14 mouse cellular contexts compared by ENCODE assay signal in genomic region chr1:151699363-151699762, GRCm38 (mm10). TPM values are rescaled to one million over a fixed set of nuclear protein-coding genes. Genes with fewer than 3 reads are reported as not detected.
A peak's percentile ranks its signal among the peaks of the same experiment; 100 is the strongest.
DNase-seq lines count a peak whose midpoint lies in the region; ATAC-seq lines count a peak whose summit lies in the region.
"Had no signal": no experiment of that assay in that cellular context is flagged by ENCODE, and none has a peak within 500 bp of the region (broad histone marks: within the 10 kb centered on the region; RNA-seq: fewer than 3 reads in every experiment).

No protein-coding gene starts in this region.

- no peak for DNase-seq in hindbrain, embryonic 14.5 days (ENCODE audit: low spot score)
- peak; percentile 41 for DNase-seq in lung, postnatal 10 days
- DNase-seq in lung, postnatal 4 days, result no peak
- peak; percentile 62 to 65 for DNase-seq in adrenal gland, postnatal 36 days
- DNase-seq in retina, embryonic 14.5 days (ENCODE audit: low spot score), result no peak
- DNase-seq in B cell, adult 2 months, result no peak
- DNase-seq: cerebellum, postnatal 14 days; layer of hippocampus, postnatal 36 days; liver; spleen, adult 18-20 months had no signal

- H3K4me1 ChIP-seq in hindbrain, embryonic 15.5 days (replicated peaks), result no peaks in the 10 kb centered on the region
- H3K4me1 ChIP-seq in hindbrain, embryonic 14.5 days (replicated peaks; ENCODE audit: control insufficient read depth, insufficient read depth, low read length), result no peaks in the 10 kb centered on the region
- H3K4me1 ChIP-seq: intestine, embryonic 15.5 days had no signal

- H3K36me3 ChIP-seq in hindbrain, embryonic 15.5 days, result no peaks in the 10 kb centered on the region
- no peaks in the 10 kb centered on the region for H3K36me3 ChIP-seq in hindbrain, embryonic 14.5 days (replicated peaks; ENCODE audit: control insufficient read depth, insufficient read depth)
- H3K36me3 ChIP-seq: embryonic facial prominence, embryonic 15.5 days; intestine, embryonic 15.5 days had no signal

- H3K27me3 ChIP-seq in hindbrain, embryonic 15.5 days, result no peaks in the 10 kb centered on the region
- no peaks in the 10 kb centered on the region for H3K27me3 ChIP-seq in hindbrain, embryonic 14.5 days (ENCODE audit: control insufficient read depth, insufficient read depth, low read length)
- H3K27me3 ChIP-seq: embryonic facial prominence, embryonic 15.5 days; intestine, embryonic 15.5 days had no signal

- WGBS in hindbrain, embryonic 15.5 days, result 81% methylated on average over 7 of the region's 7 CpGs
- 78% methylated on average over 7 of the region's 7 CpGs for WGBS in hindbrain, embryonic 14.5 days

- H3K4me3 ChIP-seq in hindbrain, embryonic 15.5 days, result no peak overlapping the region
- H3K4me3 ChIP-seq in hindbrain, embryonic 14.5 days (replicated peaks; ENCODE audit: low read length), result no peak overlapping the region
- H3K4me3 ChIP-seq: embryonic facial prominence, embryonic 15.5 days; intestine, embryonic 15.5 days had no signal

- no peaks in the 10 kb centered on the region for H3K9me3 ChIP-seq in hindbrain, embryonic 15.5 days
- H3K9me3 ChIP-seq in hindbrain, embryonic 14.5 days (ENCODE audit: control insufficient read depth, low read length), result no peaks in the 10 kb centered on the region
- H3K9me3 ChIP-seq: embryonic facial prominence, embryonic 15.5 days; intestine, embryonic 15.5 days had no signal

- H3K4me2 ChIP-seq in hindbrain, embryonic 15.5 days, result no peak overlapping the region
- no peak overlapping the region for H3K4me2 ChIP-seq in hindbrain, embryonic 14.5 days (replicated peaks)
- H3K4me2 ChIP-seq: embryonic facial prominence, embryonic 15.5 days; intestine, embryonic 15.5 days had no signal

- no peak overlapping the region for H3K9ac ChIP-seq in hindbrain, embryonic 15.5 days
- no peak overlapping the region for H3K9ac ChIP-seq in hindbrain, embryonic 14.5 days
- H3K9ac ChIP-seq: embryonic facial prominence, embryonic 15.5 days; intestine, embryonic 15.5 days had no signal

- 0 out of 2 replicates have a peak, but pooled peaks have one; percentile 40 for ATAC-seq in hindbrain, embryonic 15.5 days (ENCODE audit: low FRiP score, low read depth)
- ATAC-seq in hindbrain, embryonic 14.5 days (ENCODE audit: low FRiP score), result no peak
- ATAC-seq in megakaryocyte progenitor cell, adult 5-6 weeks (replicated peaks; ENCODE audit: poor library complexity), result 0 out of 2 replicates have a peak, but pooled peaks have one; percentile 15
- ATAC-seq: intestine, embryonic 15.5 days had no signal

- H3K27ac ChIP-seq in hindbrain, embryonic 15.5 days (replicated peaks), result no peak overlapping the region
- H3K27ac ChIP-seq in hindbrain, embryonic 14.5 days, result no peak overlapping the region
- H3K27ac ChIP-seq: embryonic facial prominence, embryonic 15.5 days; intestine, embryonic 15.5 days had no signal

RNA-seq across cellular contexts. Expression of gene Edem3, which starts 55.8 kb away (rescaled TPM):
- 18.1 and 19.7 TPM in 2 replicates for polyA plus RNA-seq in hindbrain, embryonic 15.5 days (2015; fragmentation: Nextera tagmentation; extraction: Ambion mirVana)
- polyA plus RNA-seq in hindbrain, embryonic 14.5 days (2014; fragmentation: Nextera tagmentation; extraction: Ambion mirVana), result 28.3 and 34.6 TPM in 2 replicates
- 100 to 1,000 TPM; 120 to 146 TPM for total RNA-seq in adrenal gland, postnatal 36 days (2021)
- total RNA-seq in megakaryocyte progenitor cell, adult 5-6 weeks (2015), result 20.5 and 21.1 TPM in 2 replicates
- 30.3 and 36.6 TPM in 2 replicates for total RNA-seq in megakaryocyte progenitor cell, adult 5-6 weeks (2017)

Comparison
In these comparisons a context has a peak if more than half of its experiments do, and no peak if none do; other contexts are left out.
1. DNase-seq: peak in lung, postnatal 10 days (single experiment) and adrenal gland, postnatal 36 days (2 of 2); none in hindbrain, embryonic 14.5 days (single experiment), lung, postnatal 4 days (0 of 2), retina, embryonic 14.5 days (single experiment) and B cell, adult 2 months (0 of 2).